Mouse (Mus musculus) stomach, postnatal 0 days (tissue): ENCODE measurements around the gene Ube2q1. TPM values are rescaled to one million over a fixed set of nuclear protein-coding genes. Genes with fewer than 3 reads are reported as not detected.
A peak's percentile ranks its signal among the peaks of the same experiment; 100 is the strongest.

Source experiments
- ATAC-seq: fragments of 200-750 bp; cut with Nextera tagmentation; 2 replicates; pipeline ENCODE4 v1.8.0; 2017; ENCODE audit not compliant: low FRiP score, low TSS enrichment
- DNase-seq: peaks from one replicate; pipeline ENCODE4 v3.0.0-alpha.2; 2016; ENCODE audit warnings: low spot score
- H3K27ac ChIP-seq: fragments of 300-500 bp; sonication (generic); replicated peaks from 2 replicates; pipeline ENCODE4 v1.5.1; 2014; ENCODE audit warnings: mild to moderate bottlenecking, control low read depth
- H3K27me3 ChIP-seq: fragments of 300-500 bp; sonication (generic); 2 replicates; pipeline ENCODE4 v1.6.1; 2014; ENCODE audit warnings: low read length; ENCODE audit not compliant: control insufficient read depth, insufficient read depth
- H3K36me3 ChIP-seq: fragments of 300-500 bp; sonication (generic); 2 replicates; pipeline ENCODE4 v1.6.1; 2014; ENCODE audit warnings: low read length, mixed read lengths; ENCODE audit not compliant: control insufficient read depth, insufficient read depth
- H3K4me1 ChIP-seq: fragments of 300-500 bp; sonication (generic); replicated peaks from 2 replicates; pipeline ENCODE4 v1.6.1; 2014; ENCODE audit warnings: antibody characterized with exemption; ENCODE audit not compliant: control insufficient read depth, insufficient read depth
- H3K4me2 ChIP-seq: fragments of 300-500 bp; sonication (generic); replicated peaks from 2 replicates; pipeline ENCODE4 v1.6.1; 2014; ENCODE audit warnings: low read depth, mild to moderate bottlenecking, control low read depth, moderate library complexity
- H3K4me3 ChIP-seq: fragments of 300-500 bp; sonication (generic); 2 replicates; pipeline ENCODE4 v1.5.1; 2014; ENCODE audit warnings: low read depth, low read length, control low read depth
- H3K9ac ChIP-seq: fragments of 300-500 bp; sonication (generic); 2 replicates; pipeline ENCODE4 v1.6.1; 2014; ENCODE audit warnings: mild to moderate bottlenecking, low read length, control low read depth, mixed read lengths
- H3K9me3 ChIP-seq: fragments of 300-500 bp; sonication (generic); 2 replicates; pipeline ENCODE4 v1.6.1; 2016; ENCODE audit warnings: low read length; ENCODE audit not compliant: control insufficient read depth
- CTCF ChIP-seq: IDR thresholded peaks from 2 replicates; pipeline ENCODE4 v1.5.1; 2016; ENCODE audit warnings: antibody characterized with exemption, low read depth, mild to moderate bottlenecking, moderate library complexity
- EP300 ChIP-seq: optimal IDR thresholded peaks from 2 replicates; pipeline ENCODE3; 2016; ENCODE audit warnings: antibody characterized with exemption
- WGBS: fragments of 180-500 bp; shearing (Covaris S2); extraction: QIAGEN DNeasy Blood & Tissue Kit; methylation state at CpG from one replicate; pipeline ENCODE4 v1.1.7; 2014; 5-methylcytosine and 5-hydroxymethylcytosine counted together
- polyA plus RNA-seq: library from polyadenylated mRNA; unstranded; fragments of >200 nt; fragmentation: Nextera tagmentation; extraction: Ambion mirVana; gene quantifications from 2 replicates; pipeline ENCODE4 v1.2.1, GENCODE M21; 2015

Ube2q1 gene
- polyA plus RNA-seq, 1 experiment from 2014 or later: 6.5 TPM

DNA sequence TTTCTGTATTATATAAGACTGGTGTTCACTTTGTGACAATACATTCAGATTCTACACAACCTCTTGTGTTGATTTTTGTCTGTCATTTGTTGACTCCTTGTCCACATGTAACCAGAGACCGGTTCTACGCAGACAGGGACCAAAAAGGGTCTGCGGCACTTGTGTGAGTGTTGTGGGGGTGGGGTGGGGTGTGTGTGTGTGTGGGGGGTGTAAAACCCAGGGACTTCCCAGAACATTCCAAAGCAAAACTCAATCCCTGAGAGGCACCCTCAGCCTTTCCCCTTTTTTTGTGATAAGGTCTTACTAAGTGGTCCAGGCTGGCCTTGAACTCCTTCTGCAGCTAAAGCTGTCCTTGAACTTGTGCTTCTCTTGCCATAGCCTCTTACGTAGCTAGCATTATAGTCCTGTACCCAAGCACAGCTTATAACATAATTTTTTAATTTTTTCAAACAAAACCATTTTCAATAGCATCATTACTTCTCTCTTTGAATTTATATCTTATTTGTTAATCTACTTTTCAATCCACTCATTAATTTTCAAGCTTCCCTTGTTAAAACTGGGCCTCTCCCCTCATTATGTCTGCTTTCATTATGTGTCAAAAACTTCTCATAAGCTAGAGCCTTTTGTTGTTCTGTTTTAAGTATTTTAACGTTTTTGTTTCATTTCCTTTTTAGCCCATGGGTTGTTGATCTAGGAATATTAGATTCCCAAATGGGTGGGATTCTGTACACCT is 27.5 kb downstream of the Ube2q1 start:
- H3K27ac ChIP-seq: no peak overlapping the region
- DNase-seq: no peak
- H3K36me3 ChIP-seq: no peaks in the 10 kb centered on the region
- no peak overlapping the region for H3K9ac ChIP-seq
- no peak overlapping the region for H3K4me2 ChIP-seq
- 61% methylated on average over 5 of the region's 5 CpGs for WGBS
- H3K4me1 ChIP-seq: no peaks in the 10 kb centered on the region
- ATAC-seq: no peak
- H3K9me3 ChIP-seq: no peaks in the 10 kb centered on the region
- TF ChIP-seq CTCF (no peak), EP300 (no peak)
- no peak overlapping the region for H3K4me3 ChIP-seq
- H3K27me3 ChIP-seq: no peaks in the 10 kb centered on the region

DNA sequence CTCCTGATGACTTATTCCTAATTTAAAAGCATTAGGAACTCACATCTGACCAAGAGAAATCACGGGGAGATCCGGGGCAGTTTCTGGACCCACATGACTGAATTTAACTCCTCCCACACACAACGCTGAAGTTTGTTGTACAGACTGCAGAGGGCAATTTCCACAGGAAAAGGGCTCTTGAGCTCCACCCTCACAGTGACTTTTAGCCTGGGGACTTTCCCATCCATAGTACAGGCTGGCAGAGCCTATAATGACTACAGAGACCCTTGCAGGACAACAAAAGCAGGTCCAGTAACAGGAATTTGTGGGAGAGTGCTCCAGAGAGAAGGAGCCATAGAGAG is 28.1 kb downstream of the Ube2q1 start:
- Histone ChIP-seq H3K9me3 (no peaks in the 10 kb centered on the region), H3K9ac (no peak overlapping the region), H3K4me1 (no peaks in the 10 kb centered on the region), H3K27ac (no peak overlapping the region), H3K4me3 (no peak overlapping the region), H3K27me3 (no peaks in the 10 kb centered on the region), H3K4me2 (no peak overlapping the region), H3K36me3 (no peaks in the 10 kb centered on the region)
- peak; percentile 29; the same call in 1 of the 2 replicates for TF ChIP-seq CTCF
- no peak for TF ChIP-seq EP300
- 13% methylated on average over 3 of the region's 3 CpGs for WGBS
- DNase-seq (no peak), ATAC-seq (peak; percentile 77)

DNA sequence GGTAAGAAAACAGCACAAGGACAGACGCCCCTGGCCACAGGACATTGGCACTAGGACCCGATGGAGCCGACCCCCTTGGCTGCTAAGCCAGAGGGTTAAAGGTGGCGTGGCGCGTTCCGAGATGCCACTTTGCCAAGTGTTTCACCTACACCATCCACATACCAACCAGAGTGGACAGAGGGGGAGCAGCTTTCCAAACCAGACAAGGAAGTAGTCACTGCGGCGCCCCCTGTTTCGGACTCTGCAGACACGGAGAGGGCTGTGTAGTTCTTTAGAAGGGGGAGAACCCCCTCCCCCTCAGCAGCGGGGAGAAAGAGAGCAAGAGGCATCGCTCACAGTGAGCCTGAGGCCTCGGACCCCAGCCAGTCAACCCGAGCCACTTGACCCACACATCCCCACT is 29.5 kb downstream of the Ube2q1 start:
- TF ChIP-seq CTCF: no peak
- no peak for TF ChIP-seq EP300
- Histone ChIP-seq H3K27ac (no peak overlapping the region), H3K27me3 (no peaks in the 10 kb centered on the region), H3K36me3 (no peaks in the 10 kb centered on the region), H3K9ac (no peak overlapping the region), H3K4me1 (no peaks in the 10 kb centered on the region), H3K9me3 (no peaks in the 10 kb centered on the region), H3K4me2 (no peak overlapping the region), H3K4me3 (no peak overlapping the region)
- ATAC-seq: no peak
- no peak for DNase-seq
- WGBS: 79% methylated on average over 15 of the region's 15 CpGs

DNA sequence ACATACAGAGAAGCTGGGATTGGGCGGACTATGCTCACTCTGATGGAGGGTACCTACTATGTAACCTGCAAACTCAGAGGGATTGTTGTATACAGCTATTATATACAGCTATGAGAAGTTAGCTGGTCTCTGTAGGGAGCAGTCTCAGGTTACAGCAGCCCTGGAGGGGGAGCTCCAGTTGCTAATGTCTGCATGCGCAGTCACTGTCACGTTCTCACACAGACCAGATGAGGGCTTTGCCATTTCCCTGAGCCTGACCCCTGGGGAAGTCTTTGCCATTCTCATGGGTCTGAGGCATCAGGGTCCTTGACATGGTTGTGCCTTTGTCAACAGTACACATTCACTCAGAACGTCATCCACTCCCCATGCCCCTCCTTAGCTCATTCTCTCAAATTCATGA is 31.8 kb downstream of the Ube2q1 start:
- TF ChIP-seq CTCF: no peak
- no peak for TF ChIP-seq EP300

DNA sequence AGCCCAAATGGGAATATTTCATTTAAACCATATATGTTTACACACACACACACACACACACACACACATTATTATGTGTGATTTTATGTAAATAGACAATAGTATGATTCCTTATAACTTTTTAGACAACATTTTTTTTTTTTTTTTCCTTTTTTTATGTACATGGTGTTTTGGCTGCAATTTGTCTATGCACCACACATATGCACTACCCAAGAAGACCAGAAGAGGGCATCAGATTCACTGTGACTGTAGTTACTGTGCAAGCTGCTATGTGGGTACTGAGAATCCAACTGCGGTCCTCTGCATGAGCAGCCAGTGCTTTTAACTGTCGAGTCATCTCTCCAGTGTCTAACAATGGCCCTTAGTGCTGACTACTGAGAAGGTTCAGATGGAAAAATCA is 33.3 kb downstream of the Ube2q1 start:
- H3K9ac ChIP-seq: no peak overlapping the region
- no peak for ATAC-seq
- no peaks in the 10 kb centered on the region for H3K9me3 ChIP-seq
- no peak overlapping the region for H3K27ac ChIP-seq
- H3K4me1 ChIP-seq: no peaks in the 10 kb centered on the region
- no peak overlapping the region for H3K4me2 ChIP-seq
- H3K4me3 ChIP-seq: no peak overlapping the region
- 88% methylated on average over 2 of the region's 2 CpGs for WGBS
- DNase-seq: no peak
- TF ChIP-seq CTCF: peak; percentile 53
- no peak for TF ChIP-seq EP300
- H3K36me3 ChIP-seq: no peaks in the 10 kb centered on the region
- H3K27me3 ChIP-seq: no peaks in the 10 kb centered on the region

More for the DNA sequence above, 31.8 kb downstream of the Ube2q1 start:
- ATAC-seq: no peak
- H3K4me3 ChIP-seq: no peak overlapping the region
- no peak for DNase-seq
- no peak overlapping the region for H3K9ac ChIP-seq
- 68% methylated on average over 4 of the region's 4 CpGs for WGBS
- H3K27me3 ChIP-seq: no peaks in the 10 kb centered on the region
- H3K9me3 ChIP-seq: no peaks in the 10 kb centered on the region
- no peaks in the 10 kb centered on the region for H3K36me3 ChIP-seq
- no peak overlapping the region for H3K27ac ChIP-seq
- H3K4me1 ChIP-seq: no peaks in the 10 kb centered on the region
- H3K4me2 ChIP-seq: no peak overlapping the region

DNA sequence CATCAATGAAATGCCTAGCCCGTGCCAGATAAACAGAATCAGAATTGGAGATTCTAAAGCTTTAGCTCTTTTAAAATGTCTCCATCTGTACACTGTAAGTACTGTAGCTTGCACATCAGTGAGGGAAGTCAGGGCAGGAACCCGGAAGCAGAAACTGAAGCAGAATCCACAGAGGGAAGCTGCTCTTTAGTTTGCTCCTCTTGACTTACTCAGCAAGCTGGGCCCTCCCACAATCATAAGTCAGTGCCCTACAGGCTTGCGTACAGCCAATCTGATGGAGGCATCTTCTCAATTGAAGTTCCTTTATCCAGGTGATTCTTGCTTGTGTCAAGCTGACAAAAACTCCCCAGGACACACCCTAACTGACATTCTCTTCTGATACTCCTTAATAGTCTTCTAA is 33.8 kb downstream of the Ube2q1 start:
- no peak overlapping the region for H3K4me3 ChIP-seq
- no peaks in the 10 kb centered on the region for H3K27me3 ChIP-seq
- H3K4me1 ChIP-seq: no peaks in the 10 kb centered on the region
- H3K9me3 ChIP-seq: no peaks in the 10 kb centered on the region
- no peak overlapping the region for H3K27ac ChIP-seq
- ATAC-seq: no peak
- no peaks in the 10 kb centered on the region for H3K36me3 ChIP-seq
- H3K4me2 ChIP-seq: no peak overlapping the region
- no peak for DNase-seq
- TF ChIP-seq EP300 (no peak), CTCF (no peak)
- WGBS: 78% methylated on average over 3 of the region's 3 CpGs
- no peak overlapping the region for H3K9ac ChIP-seq
